Mouse (Mus musculus): ENCODE data around the gene Tmem191c. TPM values are rescaled to one million over a fixed set of nuclear protein-coding genes. Genes with fewer than 3 reads are reported as not detected.
A peak's percentile ranks its signal among the peaks of the same experiment; 100 is the strongest.
"Not testable (repeated sequence)": the region's sequence is repeated elsewhere in the genome, so short reads cannot be mapped to it uniquely, and the experiment has no call there.

The Tmem191c gene
- total RNA-seq (2021): 10 to 100 TPM; 78.9 to 82.4 TPM

GRCm38 (mm10) chr16:17275721-17276120 is at the start of gene Tmem191c:
TSS of gene Tmem191c (plus strand) at chr16:17276077.
- DNase-seq: no peak
- intact Hi-C loops (cut with DNase I): loop anchor here (10.0 kb wide), 1 partner anchor 161 kb away; the partner anchor contains the start of gene Ppil2

DNA sequence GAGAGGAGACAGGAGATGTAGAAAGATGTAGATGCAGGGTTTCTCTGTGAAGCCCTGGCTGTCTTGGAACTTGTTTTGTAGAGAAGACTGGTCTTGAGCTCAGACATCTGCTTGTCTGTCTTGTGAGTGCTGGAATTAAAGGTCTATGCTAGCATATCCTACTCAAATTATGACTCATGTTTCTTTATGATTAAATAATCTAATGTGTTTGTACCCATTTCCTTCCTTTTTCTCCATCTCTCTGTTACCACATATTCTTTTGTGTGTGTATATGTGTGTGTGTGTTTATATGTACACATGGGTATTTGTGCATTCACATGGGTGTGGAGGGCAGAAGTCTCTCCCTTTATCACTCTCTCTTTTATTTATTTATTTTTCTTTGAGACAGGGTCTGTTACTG is 49.4 kb upstream of the Tmem191c start:
- no peak for DNase-seq
- intact Hi-C loops (cut with DNase I): no loop called here

DNA sequence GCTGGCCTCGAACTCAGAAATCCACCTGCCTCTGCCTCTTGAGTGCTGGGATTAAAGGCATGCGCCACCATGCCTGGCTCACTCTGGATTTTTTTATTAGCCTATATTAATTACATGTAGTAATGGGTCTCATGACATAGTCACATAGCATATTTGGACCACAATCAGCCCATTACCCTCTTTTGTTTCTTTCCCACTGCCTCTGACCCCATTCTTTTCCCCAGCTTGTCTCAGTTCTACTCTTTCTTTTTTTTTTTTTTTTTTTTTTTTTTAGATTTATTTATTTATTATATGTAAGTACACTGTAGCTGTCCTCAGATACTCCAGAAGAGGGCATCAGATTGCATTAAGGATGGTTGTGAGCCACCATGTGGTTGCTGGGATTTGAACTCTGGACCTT is 44.4 kb upstream of the Tmem191c start:
- intact Hi-C loops (cut with DNase I); DNase-seq: not testable (repeated sequence)

DNA sequence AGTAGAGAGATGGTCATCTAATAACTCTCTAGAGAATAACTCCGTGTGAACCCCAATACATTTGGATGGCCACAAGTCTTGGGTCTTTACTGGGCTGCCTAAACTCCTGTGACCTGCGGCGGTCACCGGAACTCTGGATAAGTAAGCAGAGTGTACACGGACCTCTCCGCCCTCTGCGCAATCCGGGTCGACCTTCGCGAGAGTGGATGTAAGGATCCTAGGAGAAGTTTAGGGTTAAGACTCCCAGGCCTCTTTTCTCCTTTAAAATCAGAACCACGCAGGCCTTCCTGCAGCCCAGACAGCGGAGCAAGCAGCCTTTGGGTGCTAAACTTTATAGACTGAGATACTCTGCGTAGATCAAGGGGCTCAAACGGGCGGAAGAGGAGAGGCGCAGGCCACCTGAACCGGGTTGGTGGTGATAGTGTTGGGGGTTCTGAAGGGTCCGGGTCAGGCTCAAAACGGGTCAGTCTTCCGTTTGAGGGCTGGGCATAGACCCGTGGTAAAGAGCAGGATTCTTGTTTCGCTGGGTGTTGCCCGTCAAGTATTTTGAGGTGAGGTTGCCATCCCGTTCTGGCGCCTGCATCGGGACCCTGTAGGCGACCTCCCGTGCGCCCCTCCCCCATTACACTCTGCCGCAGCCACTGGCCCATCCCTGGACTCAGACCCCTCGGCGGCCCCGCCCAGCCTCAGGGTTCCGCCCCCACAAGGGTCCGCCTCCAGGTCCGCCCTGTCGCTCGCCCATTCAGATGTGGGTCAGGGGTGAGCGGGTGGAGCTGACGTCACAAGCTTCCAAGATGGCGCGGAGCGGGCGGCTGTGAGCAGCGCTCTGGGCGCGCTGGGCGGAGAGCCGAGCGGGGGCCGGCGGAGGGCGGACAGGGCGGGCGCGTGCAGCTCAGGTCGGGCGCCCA is 42.8 kb upstream of the Tmem191c start, which contains the start of gene Hic2:
TSS of gene Hic2 (plus strand) at position 779 of the 908 bp plus-strand sequence.
- intact Hi-C loops (cut with DNase I): no loop called here
- peak; percentile 97 for DNase-seq

- intact Hi-C loops (cut with DNase I): no loop called here
- DNase-seq: peak; percentile 60
Observed at GRCm38 (mm10) chr16:17233702-17234498, 42.0 kb upstream of the Tmem191c start.

GRCm38 (mm10) chr16:17234499-17234895 is 41.4 kb upstream of the Tmem191c start:
- DNase-seq: peak; percentile 58
- intact Hi-C loops (cut with DNase I): no loop called here

- intact Hi-C loops (cut with DNase I): no loop called here
- no peak for DNase-seq
Observed at GRCm38 (mm10) chr16:17234916-17235665, 40.8 kb upstream of the Tmem191c start.

DNA sequence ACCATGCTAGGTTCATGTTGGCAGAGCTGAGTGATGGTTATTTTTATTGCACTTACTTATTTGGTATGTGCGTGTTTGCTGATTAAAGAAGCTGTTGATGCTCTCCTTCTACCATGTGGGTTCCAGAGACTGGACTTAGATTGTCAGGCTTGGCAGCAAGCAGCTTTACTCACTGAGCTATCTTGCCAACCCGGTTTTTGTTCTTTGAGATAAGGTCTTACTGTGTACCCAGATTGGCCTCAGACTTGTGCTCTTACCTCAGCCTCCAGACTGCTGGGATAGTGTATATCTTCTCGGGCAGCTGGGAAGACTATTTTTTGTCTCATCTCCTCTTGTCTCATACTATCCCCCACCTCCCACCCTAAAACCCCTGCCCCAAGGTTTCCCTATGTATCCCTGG is 38.2 kb upstream of the Tmem191c start:
- DNase-seq: no peak
- intact Hi-C loops (cut with DNase I): no loop called here

DNA sequence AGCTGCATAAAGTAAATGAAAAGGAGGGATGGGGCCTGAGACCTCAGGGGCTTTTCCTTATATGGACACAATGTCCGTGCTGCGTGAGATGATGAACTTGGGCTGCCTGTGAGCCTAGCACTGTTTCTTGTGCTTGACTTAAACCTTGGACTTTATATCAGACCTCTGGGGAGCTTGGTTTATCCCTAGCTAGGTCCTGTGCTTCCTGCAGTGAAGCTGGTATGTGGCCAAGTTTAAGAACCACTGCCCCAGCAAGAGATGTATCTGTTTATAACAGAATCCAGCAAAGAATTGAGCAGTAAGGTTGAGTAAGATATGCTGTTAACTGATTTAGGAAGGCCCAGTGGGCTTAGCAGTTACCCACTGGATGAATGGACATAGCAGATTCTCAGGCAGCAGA is 36.5 kb upstream of the Tmem191c start:
- intact Hi-C loops (cut with DNase I): no loop called here
- DNase-seq: no peak

DNA sequence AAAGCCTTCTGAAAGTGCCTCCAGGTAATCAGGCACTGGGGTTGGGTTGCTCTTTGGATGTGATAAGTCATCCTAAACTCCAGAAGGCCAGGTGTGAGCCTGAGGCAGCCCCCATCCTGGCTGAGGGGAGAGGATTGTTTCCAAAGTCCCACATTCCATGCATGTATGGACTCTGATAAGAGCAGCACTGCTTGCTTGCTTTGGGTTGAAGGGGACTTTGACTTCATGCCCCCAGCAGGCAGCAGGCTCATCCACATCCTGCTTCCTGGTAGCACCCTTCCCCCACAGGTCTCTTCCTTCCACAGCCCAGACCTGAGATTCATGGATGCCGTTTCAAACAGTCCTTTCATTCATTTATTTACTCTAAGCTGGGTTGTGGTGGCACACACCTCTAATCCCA is 32.1 kb upstream of the Tmem191c start:
- intact Hi-C loops (cut with DNase I): no loop called here
- DNase-seq: no peak

GRCm38 (mm10) chr16:17244996-17245395 is 30.9 kb upstream of the Tmem191c start:
- intact Hi-C loops (cut with DNase I): no loop called here
- no peak for DNase-seq

DNA sequence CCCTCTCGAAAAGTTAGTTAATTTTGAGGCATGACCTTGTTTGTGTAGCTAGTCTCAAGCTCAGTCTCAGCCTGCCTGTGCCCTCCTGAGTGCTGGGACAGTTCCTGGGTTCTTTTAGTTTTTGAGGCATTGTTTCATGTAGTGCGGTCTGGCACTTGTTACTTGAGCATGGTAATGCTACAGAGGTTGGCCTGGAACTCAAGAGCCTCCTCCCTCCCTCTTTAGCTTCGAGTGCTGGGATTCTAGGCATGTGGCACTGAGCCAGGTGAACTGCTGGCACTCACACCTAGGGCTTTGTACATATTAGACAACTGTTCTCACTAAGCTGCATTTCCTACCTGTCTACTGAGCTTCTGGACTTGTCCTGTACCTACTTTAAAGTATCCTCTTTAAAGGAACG is 28.1 kb upstream of the Tmem191c start:
- intact Hi-C loops (cut with DNase I): no loop called here
- DNase-seq: no peak

DNA sequence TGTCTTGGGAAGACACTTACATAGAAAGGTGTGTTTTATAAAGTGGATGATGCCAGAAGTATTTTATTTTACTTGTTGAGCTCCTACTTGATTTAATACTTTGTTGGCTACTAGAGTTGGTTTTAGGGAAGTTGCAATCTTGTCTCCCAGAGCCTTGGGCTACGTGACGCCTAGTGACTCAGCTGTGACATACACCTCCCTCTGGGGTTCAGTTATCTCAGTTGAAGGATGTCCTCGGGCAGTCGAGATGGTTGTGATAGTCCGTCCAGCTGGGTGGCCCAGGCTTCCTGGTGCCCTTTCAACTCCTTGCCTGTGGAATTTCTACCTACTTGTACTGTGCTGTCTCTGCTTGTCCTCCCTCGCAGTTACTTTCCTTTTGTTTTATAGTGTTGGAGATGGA is 26.7 kb upstream of the Tmem191c start:
- intact Hi-C loops (cut with DNase I): no loop called here
- no peak for DNase-seq

GRCm38 (mm10) chr16:17251539-17251938 is 24.3 kb upstream of the Tmem191c start:
- peak; percentile 90 for DNase-seq
- intact Hi-C loops (cut with DNase I): no loop called here

DNA sequence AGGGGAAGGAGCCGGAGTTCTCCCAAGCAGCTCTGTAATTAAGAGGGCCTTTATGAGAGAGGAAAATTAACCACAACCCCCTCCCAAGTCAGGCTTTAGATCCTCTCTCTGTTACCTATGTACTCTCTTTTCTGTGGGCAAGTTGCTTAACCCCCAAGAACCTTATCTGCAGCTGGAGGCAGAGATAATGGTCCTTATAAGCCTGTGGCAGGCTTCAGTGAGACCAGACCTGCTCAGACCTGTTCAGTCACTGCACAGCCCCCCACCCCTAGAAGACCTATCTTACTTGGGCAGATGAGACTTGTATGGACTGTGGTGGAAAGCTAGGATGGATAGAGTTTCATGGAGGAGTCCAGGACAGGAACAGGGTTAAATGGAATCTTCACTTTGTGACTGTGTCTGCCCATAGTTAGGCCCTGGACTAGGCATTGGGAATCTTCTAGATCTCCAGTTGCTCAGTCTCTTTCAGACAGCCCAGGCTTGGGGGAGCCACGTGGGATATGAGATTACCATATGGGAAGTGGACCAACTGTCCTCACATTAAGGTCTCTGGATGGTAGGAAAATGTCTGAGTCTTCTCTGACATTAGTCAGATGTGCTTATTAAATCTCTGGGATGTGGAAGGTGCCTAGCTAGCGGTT is 23.7 kb upstream of the Tmem191c start:
- DNase-seq: no peak
- intact Hi-C loops (cut with DNase I): no loop called here

DNA sequence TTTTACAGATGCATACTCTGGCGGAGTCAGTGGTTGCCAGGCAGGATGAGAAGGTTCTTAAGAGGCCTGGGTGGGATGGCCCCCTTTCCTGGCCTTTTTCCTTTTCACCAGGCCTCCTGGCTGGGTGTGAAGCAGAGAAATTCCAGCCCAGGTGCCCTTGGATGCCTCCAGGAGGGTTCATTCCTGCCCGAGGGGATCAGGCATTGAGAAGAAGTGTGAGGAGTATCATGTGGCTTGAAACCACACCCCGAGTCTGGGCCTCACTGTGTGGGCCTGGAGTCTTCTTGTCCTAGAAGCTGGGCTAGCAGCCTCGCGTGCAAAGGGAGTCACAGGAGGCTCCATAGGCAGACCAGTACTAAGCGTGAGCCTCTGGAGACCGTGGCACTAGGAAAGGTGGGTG is 23.0 kb upstream of the Tmem191c start:
- no peak for DNase-seq
- intact Hi-C loops (cut with DNase I): no loop called here

- intact Hi-C loops (cut with DNase I): no loop called here
- DNase-seq: no peak
Observed at GRCm38 (mm10) chr16:17254005-17254597, 21.8 kb upstream of the Tmem191c start.

- no peak for DNase-seq
- intact Hi-C loops (cut with DNase I): no loop called here
Observed at GRCm38 (mm10) chr16:17255270-17255669, 20.6 kb upstream of the Tmem191c start.

GRCm38 (mm10) chr16:17257359-17257821 is 18.5 kb upstream of the Tmem191c start:
- peak; percentile 90 for DNase-seq
- intact Hi-C loops (cut with DNase I): no loop called here

DNA sequence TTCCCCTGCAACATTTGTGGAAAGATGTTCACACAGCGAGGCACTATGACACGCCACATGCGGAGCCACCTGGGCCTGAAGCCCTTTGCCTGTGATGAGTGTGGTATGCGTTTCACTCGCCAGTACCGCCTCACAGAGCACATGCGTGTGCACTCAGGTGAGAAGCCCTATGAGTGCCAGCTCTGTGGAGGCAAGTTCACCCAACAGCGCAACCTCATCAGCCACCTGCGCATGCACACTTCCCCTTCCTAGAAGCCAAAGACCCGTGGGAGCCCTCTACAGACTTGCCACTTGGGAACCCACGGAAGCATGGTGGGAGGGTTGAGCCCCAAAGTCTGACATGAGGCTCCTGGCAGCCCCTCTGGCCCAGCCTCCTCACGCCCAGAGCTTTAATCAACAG is 17.0 kb upstream of the Tmem191c start:
- intact Hi-C loops (cut with DNase I): no loop called here
- DNase-seq: no peak
